Mouse (Mus musculus): ENCODE data around the gene Hcn3. TPM values are rescaled to one million over a fixed set of nuclear protein-coding genes. Genes with fewer than 3 reads are reported as not detected.

The Hcn3 gene
- total RNA-seq, 1 experiment: 4.0 TPM

GRCm38 (mm10) chr3:89159211-89159610, 785 bp downstream of the Hcn3 start:
- in situ Hi-C loops (cut with MboI; ENCODE audit: low sequenced_read_pairs in 2 of 2, unreplicated experiment in 2 of 2): no loop called here
- no peaks in the 10 kb centered on the region for H3K9me3 ChIP-seq (ENCODE audit: control insufficient read depth, insufficient read depth, low read depth, low read length)
- 0 out of 2 replicates have a peak overlapping the region, but pooled peaks have one; percentile 76 for H3K9ac ChIP-seq (ENCODE audit: insufficient read depth, low read depth, low read length, poor library complexity, severe bottlenecking)
- H3K36me3 ChIP-seq (ENCODE audit: control insufficient read depth, insufficient read depth, low read length, poor library complexity, severe bottlenecking): no peaks in the 10 kb centered on the region
- peak overlapping the region; percentile 78 to 93 for H3K4me3 ChIP-seq (ENCODE audit: insufficient read depth in 1 of 2, low read depth in 1 of 2, low read length in 2 of 2, poor library complexity in 1 of 2, severe bottlenecking in 1 of 2)
- DNase-seq (ENCODE audit: low read depth, low spot score): no peak
- H3K4me1 ChIP-seq (ENCODE audit: control insufficient read depth in 2 of 2, insufficient read depth in 2 of 2, low read length in 2 of 2, poor library complexity in 1 of 2): peaks cover 5 to 8% of the 10 kb centered on the region in 2 experiments; a peak in 3 of 4 replicates
- TF ChIP-seq MAFK (IDR thresholded peaks at IDR 0.05; ENCODE audit: insufficient read depth, low read depth, low read length) (no peak), HCFC1 (IDR thresholded peaks at IDR 0.05; ENCODE audit: borderline replicate concordance, insufficient read depth, low read length) (no peak), ZNF384 (IDR thresholded peaks at IDR 0.05; ENCODE audit: low read depth, low read length) (no peak), CHD2 (IDR thresholded peaks at IDR 0.05; ENCODE audit: low read depth, low read length) (no peak), ZC3H11A (IDR thresholded peaks at IDR 0.05; ENCODE audit: borderline replicate concordance, low read depth, low read length) (no peak)
- no peak overlapping the region for H3K27ac ChIP-seq (ENCODE audit: insufficient read depth, low read depth, low read length, poor library complexity, severe bottlenecking)

- no peak overlapping the region for H3K9ac ChIP-seq (ENCODE audit: insufficient read depth, low read depth, low read length, poor library complexity, severe bottlenecking)
- no peak overlapping the region for H3K27ac ChIP-seq (ENCODE audit: insufficient read depth, low read depth, low read length, poor library complexity, severe bottlenecking)
- TF ChIP-seq ZNF384 (IDR thresholded peaks at IDR 0.05; ENCODE audit: low read depth, low read length): no peak
- no peak for TF ChIP-seq HCFC1 (IDR thresholded peaks at IDR 0.05; ENCODE audit: borderline replicate concordance, insufficient read depth, low read length)
- no peak for TF ChIP-seq CHD2 (IDR thresholded peaks at IDR 0.05; ENCODE audit: low read depth, low read length)
- no peak for TF ChIP-seq ZC3H11A (IDR thresholded peaks at IDR 0.05; ENCODE audit: borderline replicate concordance, low read depth, low read length)
- in situ Hi-C loops (cut with MboI; ENCODE audit: low sequenced_read_pairs in 2 of 2, unreplicated experiment in 2 of 2): no loop called here
- no peak overlapping the region for H3K4me3 ChIP-seq (ENCODE audit: insufficient read depth in 1 of 2, low read depth in 1 of 2, low read length in 2 of 2, poor library complexity in 1 of 2, severe bottlenecking in 1 of 2)
- H3K36me3 ChIP-seq (ENCODE audit: control insufficient read depth, insufficient read depth, low read length, poor library complexity, severe bottlenecking): no peaks in the 10 kb centered on the region
- H3K9me3 ChIP-seq (ENCODE audit: control insufficient read depth, insufficient read depth, low read depth, low read length): no peaks in the 10 kb centered on the region
- DNase-seq (ENCODE audit: low read depth, low spot score): no peak
- peaks cover under 1 to 7% of the 10 kb centered on the region in 2 experiments; a peak in 2 of 4 replicates for H3K4me1 ChIP-seq (ENCODE audit: control insufficient read depth in 2 of 2, insufficient read depth in 2 of 2, low read length in 2 of 2, poor library complexity in 1 of 2)
Measured at GRCm38 (mm10) chr3:89158651-89159050, 1.3 kb downstream of the Hcn3 start.

DNA sequence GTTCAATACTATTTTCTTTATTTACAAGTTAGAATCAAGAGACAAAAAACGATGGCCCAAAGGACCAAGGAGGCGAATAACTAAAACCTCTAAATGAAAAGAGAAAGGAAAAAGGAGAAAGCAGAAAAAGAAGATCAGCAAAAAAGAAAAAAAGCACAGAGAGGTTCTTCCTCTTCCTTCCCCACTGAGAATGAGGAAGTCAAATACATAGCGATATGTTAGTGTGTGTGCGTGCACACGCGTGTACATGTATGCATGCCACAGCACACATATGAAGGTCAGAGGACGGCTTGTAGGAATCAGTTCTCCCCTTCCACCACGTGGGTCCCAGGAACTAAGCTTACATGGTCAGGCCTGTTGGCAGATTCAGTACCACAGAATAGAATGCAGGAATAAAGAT, 3.0 kb downstream of the Hcn3 start:
- no peak overlapping the region for H3K4me3 ChIP-seq (ENCODE audit: insufficient read depth in 1 of 2, low read depth in 1 of 2, low read length in 2 of 2, poor library complexity in 1 of 2, severe bottlenecking in 1 of 2)
- in situ Hi-C loops (cut with MboI; ENCODE audit: low sequenced_read_pairs in 2 of 2, unreplicated experiment in 2 of 2): no loop called here
- no peak for TF ChIP-seq ZNF384 (IDR thresholded peaks at IDR 0.05; ENCODE audit: low read depth, low read length)
- TF ChIP-seq MAFK (IDR thresholded peaks at IDR 0.05; ENCODE audit: insufficient read depth, low read depth, low read length): no peak
- TF ChIP-seq CHD2 (IDR thresholded peaks at IDR 0.05; ENCODE audit: low read depth, low read length): no peak
- no peak for TF ChIP-seq ZC3H11A (IDR thresholded peaks at IDR 0.05; ENCODE audit: borderline replicate concordance, low read depth, low read length)
- TF ChIP-seq HCFC1 (IDR thresholded peaks at IDR 0.05; ENCODE audit: borderline replicate concordance, insufficient read depth, low read length): no peak

GRCm38 (mm10) chr3:89152084-89152835, 7.7 kb downstream of the Hcn3 start:
- no peak for DNase-seq (ENCODE audit: low read depth, low spot score)
- in situ Hi-C loops (cut with MboI; ENCODE audit: low sequenced_read_pairs in 2 of 2, unreplicated experiment in 2 of 2): no loop called here
- no peaks in the 10 kb centered on the region for H3K9me3 ChIP-seq (ENCODE audit: control insufficient read depth, insufficient read depth, low read depth, low read length)
- H3K9ac ChIP-seq (ENCODE audit: insufficient read depth, low read depth, low read length, poor library complexity, severe bottlenecking): no peak overlapping the region
- no peak overlapping the region for H3K27ac ChIP-seq (ENCODE audit: insufficient read depth, low read depth, low read length, poor library complexity, severe bottlenecking)
- no peaks in the 10 kb centered on the region for H3K36me3 ChIP-seq (ENCODE audit: control insufficient read depth, insufficient read depth, low read length, poor library complexity, severe bottlenecking)
- TF ChIP-seq CHD2 (IDR thresholded peaks at IDR 0.05; ENCODE audit: low read depth, low read length) (no peak), ZNF384 (IDR thresholded peaks at IDR 0.05; ENCODE audit: low read depth, low read length) (no peak), HCFC1 (IDR thresholded peaks at IDR 0.05; ENCODE audit: borderline replicate concordance, insufficient read depth, low read length) (no peak), MAFK (IDR thresholded peaks at IDR 0.05; ENCODE audit: insufficient read depth, low read depth, low read length) (no peak), ZC3H11A (IDR thresholded peaks at IDR 0.05; ENCODE audit: borderline replicate concordance, low read depth, low read length) (no peak)
- H3K4me1 ChIP-seq (ENCODE audit: control insufficient read depth in 2 of 2, insufficient read depth in 2 of 2, low read length in 2 of 2, poor library complexity in 1 of 2): peaks cover 0 to 9% of the 10 kb centered on the region in 2 experiments; a peak in 1 of 4 replicates
- peak overlapping the region in 1 of 2 experiments; percentile 4; a peak in 1 of 4 replicates for H3K4me3 ChIP-seq (ENCODE audit: insufficient read depth in 1 of 2, low read depth in 1 of 2, low read length in 2 of 2, poor library complexity in 1 of 2, severe bottlenecking in 1 of 2)

More for the DNA sequence above, 3.0 kb downstream of the Hcn3 start:
- Histone ChIP-seq H3K4me1 (ENCODE audit: control insufficient read depth in 2 of 2, insufficient read depth in 2 of 2, low read length in 2 of 2, poor library complexity in 1 of 2) (peaks cover 0 to 6% of the 10 kb centered on the region in 2 experiments; a peak in 2 of 4 replicates), H3K9me3 (ENCODE audit: control insufficient read depth, insufficient read depth, low read depth, low read length) (no peaks in the 10 kb centered on the region), H3K9ac (ENCODE audit: insufficient read depth, low read depth, low read length, poor library complexity, severe bottlenecking) (no peak overlapping the region), H3K27ac (ENCODE audit: insufficient read depth, low read depth, low read length, poor library complexity, severe bottlenecking) (no peak overlapping the region), H3K36me3 (ENCODE audit: control insufficient read depth, insufficient read depth, low read length, poor library complexity, severe bottlenecking) (no peaks in the 10 kb centered on the region)
- no peak for DNase-seq (ENCODE audit: low read depth, low spot score)
